Mouse (Mus musculus): ENCODE data around the gene Cisd1. TPM values are rescaled to one million over a fixed set of nuclear protein-coding genes. Genes with fewer than 3 reads are reported as not detected.

The Cisd1 gene
- total and polyA plus RNA-seq, 3 experiments, result 81.8 to 111 (median 100) TPM

- no peak overlapping the region for H3K9ac ChIP-seq (ENCODE audit: insufficient read depth, low read depth)
- TF ChIP-seq JUN (IDR thresholded peaks at IDR 0.05; ENCODE audit: insufficient read depth, low read depth, low read length) (no peak), RAD21 (IDR thresholded peaks at IDR 0.05; ENCODE audit: low read depth, low read length) (no peak), ZC3H11A (IDR thresholded peaks at IDR 0.05; ENCODE audit: low read depth, low read length) (no peak), KAT2A (IDR thresholded peaks at IDR 0.05; ENCODE audit: insufficient replicate concordance, low read length) (no peak), TBP (conservative IDR thresholded peaks at IDR 0.05; ENCODE audit: low read depth, low read length) (no peak), ZMIZ1 (IDR thresholded peaks at IDR 0.05; ENCODE audit: low read depth, low read length) (no peak), NELFE (IDR thresholded peaks at IDR 0.05; ENCODE audit: low read depth, low read length) (no peak), GABPA (IDR thresholded peaks at IDR 0.05; ENCODE audit: insufficient replicate concordance, low read depth, low read length) (no peak), TCF12 (IDR thresholded peaks at IDR 0.05; ENCODE audit: low read depth, low read length) (no peak), IRF4 (IDR thresholded peaks at IDR 0.05; ENCODE audit: low read depth, low read length) (no peak), RCOR1 (conservative IDR thresholded peaks at IDR 0.05; ENCODE audit: low read depth, low read length) (no peak), JUND (conservative IDR thresholded peaks at IDR 0.05; ENCODE audit: low read depth, low read length) (no peak), UBTF (IDR thresholded peaks at IDR 0.05; ENCODE audit: low read depth, low read length) (no peak), MEF2A (IDR thresholded peaks at IDR 0.05; ENCODE audit: borderline replicate concordance, low read depth, low read length) (no peak)
- H3K4me2 ChIP-seq (ENCODE audit: insufficient read depth, low read depth, poor library complexity, severe bottlenecking), result no peak overlapping the region
- peaks cover 4% of the 10 kb centered on the region; the same call in 1 of the 2 replicates for H3K79me2 ChIP-seq (replicated peaks; ENCODE audit: control insufficient read depth, extremely low read depth, insufficient read depth, poor library complexity, severe bottlenecking)
- peaks cover 8 to 42% of the 10 kb centered on the region in 2 experiments for H3K4me1 ChIP-seq (ENCODE audit: control insufficient read depth in 1 of 2, insufficient read depth in 2 of 2)
- no peak for DNase-seq (ENCODE audit: extremely low read depth)
- no peaks in the 10 kb centered on the region for H3K27me3 ChIP-seq (replicated peaks)
- H3K4me3 ChIP-seq (replicated peaks in 1 of 3; ENCODE audit: low read depth in 2 of 3, low read length in 2 of 3, poor library complexity in 1 of 3), result no peak overlapping the region
- in situ Hi-C loops (cut with MboI; ENCODE audit: low pct_ligation_motif_present, low pct_unique_long_range_greater_than_20kb, low sequenced_read_pairs), result no loop called here
- peaks cover 4 to 61% of the 10 kb centered on the region in 2 experiments for H3K36me3 ChIP-seq (replicated peaks in 1 of 2; ENCODE audit: control insufficient read depth in 1 of 2, insufficient read depth in 1 of 2, low read length in 1 of 2)
- no peaks in the 10 kb centered on the region for H3K9me3 ChIP-seq (replicated peaks; ENCODE audit: low read length)
- H3K27ac ChIP-seq (ENCODE audit: insufficient read depth, low read depth), result no peak overlapping the region
- dilution Hi-C loops (cut with MboI; ENCODE audit: extremely low pct_ligation_motif_present, extremely low pct_unique_long_range_greater_than_20kb, low sequenced_read_pairs), result no loop called here
Observed at GRCm38 (mm10) chr10:71361836-71362562, 17.2 kb upstream of the Cisd1 start.

GRCm38 (mm10) chr10:71361044-71361443 is 16.3 kb upstream of the Cisd1 start:
- no peak overlapping the region for H3K27ac ChIP-seq (ENCODE audit: insufficient read depth, low read depth)
- in situ Hi-C loops (cut with MboI; ENCODE audit: low pct_ligation_motif_present, low pct_unique_long_range_greater_than_20kb, low sequenced_read_pairs) (no loop called here), dilution Hi-C loops (cut with MboI; ENCODE audit: extremely low pct_ligation_motif_present, extremely low pct_unique_long_range_greater_than_20kb, low sequenced_read_pairs) (no loop called here)
- H3K4me3 ChIP-seq (replicated peaks in 1 of 3; ENCODE audit: low read depth in 2 of 3, low read length in 2 of 3, poor library complexity in 1 of 3), result no peak overlapping the region
- H3K27me3 ChIP-seq (replicated peaks), result no peaks in the 10 kb centered on the region
- TF ChIP-seq MYC (IDR thresholded peaks at IDR 0.05; ENCODE audit: low read depth, low read length) (no peak), JUN (IDR thresholded peaks at IDR 0.05; ENCODE audit: insufficient read depth, low read depth, low read length) (no peak), KAT2A (IDR thresholded peaks at IDR 0.05; ENCODE audit: insufficient replicate concordance, low read length) (no peak), ETS1 (conservative IDR thresholded peaks at IDR 0.05; ENCODE audit: low read depth, low read length) (no peak), TCF12 (IDR thresholded peaks at IDR 0.05; ENCODE audit: low read depth, low read length) (no peak), BHLHE40 (IDR thresholded peaks at IDR 0.05; ENCODE audit: low read depth, low read length) (no peak)
- H3K9ac ChIP-seq (ENCODE audit: insufficient read depth, low read depth), result no peak overlapping the region
- DNase-seq (ENCODE audit: extremely low read depth), result no peak
- peaks cover 10 to 45% of the 10 kb centered on the region in 2 experiments for H3K4me1 ChIP-seq (ENCODE audit: control insufficient read depth in 1 of 2, insufficient read depth in 2 of 2)
- no peak overlapping the region for H3K4me2 ChIP-seq (ENCODE audit: insufficient read depth, low read depth, poor library complexity, severe bottlenecking)
- peaks cover 4 to 54% of the 10 kb centered on the region in 2 experiments for H3K36me3 ChIP-seq (replicated peaks in 1 of 2; ENCODE audit: control insufficient read depth in 1 of 2, insufficient read depth in 1 of 2, low read length in 1 of 2)
- no peaks in the 10 kb centered on the region for H3K9me3 ChIP-seq (replicated peaks; ENCODE audit: low read length)
- H3K79me2 ChIP-seq (replicated peaks; ENCODE audit: control insufficient read depth, extremely low read depth, insufficient read depth, poor library complexity, severe bottlenecking), result peaks cover 4% of the 10 kb centered on the region; the same call in 1 of the 2 replicates

All from CH12.LX (cell line).